Mouse (Mus musculus): Measurements from ENCODE around the gene Olfr1253. TPM values are rescaled to one million over a fixed set of nuclear protein-coding genes. Genes with fewer than 3 reads are reported as not detected.

Olfr1253 gene
- not detected for total RNA-seq (2023)

DNA sequence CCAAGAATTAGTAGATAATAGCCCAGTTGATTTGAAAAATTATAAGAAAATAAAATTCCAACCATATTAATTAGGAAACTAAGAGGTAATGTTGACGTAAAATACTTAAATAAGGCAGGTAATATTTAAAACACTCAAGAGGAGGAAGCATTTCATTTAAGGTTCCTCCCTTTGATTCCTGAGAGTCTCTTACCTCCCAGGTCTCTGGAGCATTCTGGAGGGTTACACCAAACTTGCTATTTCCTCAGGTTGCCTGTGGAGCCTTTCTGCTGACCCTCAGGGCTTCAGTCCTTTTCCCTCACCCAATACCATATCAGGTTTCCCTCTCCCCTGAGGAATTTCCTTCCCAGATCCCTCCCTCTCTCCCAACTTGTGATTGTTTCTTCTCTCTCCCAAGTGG is at the start of gene Olfr1253:
Gene Olfr1253, minus strand, starts transcription at position 101 of the 400 bp plus-strand sequence.

DNA sequence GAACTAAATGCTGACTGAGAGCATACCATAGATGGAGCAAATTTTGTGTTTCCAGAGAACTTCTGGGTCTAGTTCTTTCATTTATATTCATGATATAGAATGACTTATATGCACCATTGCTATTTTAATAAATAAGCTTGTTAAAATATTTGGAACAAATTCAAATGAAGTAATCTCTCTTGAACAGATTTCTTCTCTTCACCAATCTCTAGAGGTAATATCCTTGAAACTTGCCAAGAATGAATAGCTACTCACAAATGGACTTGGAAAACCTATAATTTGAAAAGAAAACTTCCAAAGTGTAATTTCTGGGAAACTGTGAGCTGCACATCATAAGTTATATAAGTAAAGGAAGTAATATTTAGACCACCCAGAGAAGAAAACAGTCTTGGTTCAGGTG is 36.6 kb upstream of the Olfr1253 start, which contains the start of gene Olfr1254:
Gene Olfr1254, minus strand, starts transcription at position 101 of the 400 bp plus-strand sequence.

DNA sequence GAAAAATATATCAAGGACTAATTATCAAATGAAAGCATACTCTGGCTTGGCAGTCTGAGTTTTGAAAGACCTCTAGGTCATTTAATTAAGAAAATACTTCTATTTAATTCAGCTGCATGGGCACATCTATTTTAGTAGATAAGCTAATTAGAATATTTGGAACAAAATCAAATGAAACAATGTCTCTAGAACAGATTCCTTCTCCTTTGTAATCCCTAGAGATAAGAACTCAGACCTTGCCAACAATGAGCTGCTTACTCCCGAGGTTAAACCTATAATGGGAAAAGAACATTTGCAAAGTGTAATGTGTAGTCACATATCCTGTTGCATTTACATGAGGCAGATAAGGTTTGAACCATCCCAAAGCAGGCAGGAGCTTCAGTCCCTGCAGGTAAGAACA is 32.0 kb downstream of the Olfr1253 start, which contains the start of gene Olfr1252:
Gene Olfr1252, minus strand, starts transcription at position 101 of the 400 bp plus-strand sequence.

Other genes starting within 250 kb of the Olfr1253 start
- gene Olfr1243, start 225.6 kb downstream of the Olfr1253 start, total RNA-seq (2023), result not detected
- not detected for gene Olfr1245, start 178.6 kb downstream of the Olfr1253 start, total RNA-seq (2023)
- gene Olfr1246, start 163.9 kb downstream of the Olfr1253 start, total RNA-seq (2023), result not detected
- gene Olfr1247, start 143.0 kb downstream of the Olfr1253 start, total RNA-seq (2023), result not detected
- not detected for gene Olfr1248, start 138.8 kb downstream of the Olfr1253 start, total RNA-seq (2023)
- gene Olfr1249, start 122.1 kb downstream of the Olfr1253 start, total RNA-seq (2023), result not detected
- not detected for gene Olfr1250, start 95.6 kb downstream of the Olfr1253 start, total RNA-seq (2023)
- gene Olfr1251, start 85.2 kb downstream of the Olfr1253 start, total RNA-seq (2023), result not detected
- not detected for gene Olfr1252, start 32.1 kb downstream of the Olfr1253 start, total RNA-seq (2023)
- gene Olfr1254, start 36.5 kb upstream of the Olfr1253 start, total RNA-seq (2023), result not detected
- gene Olfr1255, start 55.0 kb upstream of the Olfr1253 start, total RNA-seq (2023), result not detected
- not detected for gene Olfr1256, start 84.5 kb upstream of the Olfr1253 start, total RNA-seq (2023)
- not detected for gene Olfr48, start 91.1 kb upstream of the Olfr1253 start, total RNA-seq (2023)
- not detected for gene Olfr1257, start 121.3 kb upstream of the Olfr1253 start, total RNA-seq (2023)
- gene Olfr1258, start 170.2 kb upstream of the Olfr1253 start, total RNA-seq (2023), result not detected
- gene Olfr1259, start 191.6 kb upstream of the Olfr1253 start, total RNA-seq (2023), result not detected
- gene Olfr1260, start 217.2 kb upstream of the Olfr1253 start, total RNA-seq (2023), result not detected
- not detected for gene Olfr1261, start 234.1 kb upstream of the Olfr1253 start, total RNA-seq (2023)
- not detected for gene Olfr1262, start 243.1 kb upstream of the Olfr1253 start, total RNA-seq (2023)

Data from CD4-positive naive resting alpha-beta T cell, adult 76 days (primary cell).